Mouse (Mus musculus) midbrain, embryonic 11.5 days (tissue): ENCODE results near the gene Wdr73. TPM values are rescaled to one million over a fixed set of nuclear protein-coding genes. Genes with fewer than 3 reads are reported as not detected.

Experiments
- ATAC-seq: fragments of 200-750 bp; cut with Nextera tagmentation; 2 replicates; pipeline ENCODE4 v1.8.0; 2017; ENCODE audit warnings: moderate TSS enrichment, moderate library complexity; ENCODE audit not compliant: low FRiP score
- DNase-seq: peaks from one replicate; pipeline ENCODE4 v3.0.0; 2015; ENCODE audit warnings: low spot score; ENCODE audit errors: missing footprints
- H3K27ac ChIP-seq: fragments of 300-500 bp; sonication (generic); 2 replicates; pipeline ENCODE4 v1.5.1; 2014; ENCODE audit warnings: low read depth, low read length
- H3K27me3 ChIP-seq: fragments of 300-500 bp; sonication (generic); 2 replicates; pipeline ENCODE4 v1.6.1; 2014; ENCODE audit warnings: mild to moderate bottlenecking, low read length, moderate library complexity, mixed read lengths; ENCODE audit not compliant: control insufficient read depth, insufficient read depth
- H3K36me3 ChIP-seq: fragments of 300-500 bp; sonication (generic); 2 replicates; pipeline ENCODE4 v1.6.1; 2014; ENCODE audit warnings: mild to moderate bottlenecking, low read length, moderate library complexity, mixed read lengths; ENCODE audit not compliant: control insufficient read depth, insufficient read depth
- H3K4me1 ChIP-seq: fragments of 300-500 bp; sonication (generic); 2 replicates; pipeline ENCODE4 v1.6.1; 2014; ENCODE audit warnings: low read length; ENCODE audit not compliant: control insufficient read depth, insufficient read depth
- H3K4me2 ChIP-seq: fragments of 300-500 bp; sonication (generic); 2 replicates; pipeline ENCODE4 v1.6.1; 2014; ENCODE audit warnings: mild to moderate bottlenecking, moderate library complexity
- H3K4me3 ChIP-seq: fragments of 300-500 bp; sonication (generic); 2 replicates; pipeline ENCODE4 v1.5.1; 2014; ENCODE audit warnings: low read depth, low read length
- H3K9ac ChIP-seq: fragments of 300-500 bp; sonication (generic); 2 replicates; pipeline ENCODE4 v1.6.1; 2014; ENCODE audit warnings: low read length
- H3K9me3 ChIP-seq: fragments of 300-500 bp; sonication (generic); 2 replicates; pipeline ENCODE4 v1.6.1; 2016; ENCODE audit warnings: low read length; ENCODE audit not compliant: control insufficient read depth
- WGBS: fragments of 180-500 bp; shearing (Covaris S2); extraction: QIAGEN DNeasy Blood & Tissue Kit; methylation state at CpG from one replicate; pipeline ENCODE4 v1.1.7; 2014; 5-methylcytosine and 5-hydroxymethylcytosine counted together
- polyA plus RNA-seq: library from polyadenylated mRNA; unstranded; fragments of >200 nt; fragmentation: Nextera tagmentation; extraction: Ambion mirVana; gene quantifications from 2 replicates; pipeline ENCODE4 v1.2.1, GENCODE M21; 2014

The Wdr73 gene
- polyA plus RNA-seq, 1 experiment from 2014 or later: 36.1 TPM

DNA sequence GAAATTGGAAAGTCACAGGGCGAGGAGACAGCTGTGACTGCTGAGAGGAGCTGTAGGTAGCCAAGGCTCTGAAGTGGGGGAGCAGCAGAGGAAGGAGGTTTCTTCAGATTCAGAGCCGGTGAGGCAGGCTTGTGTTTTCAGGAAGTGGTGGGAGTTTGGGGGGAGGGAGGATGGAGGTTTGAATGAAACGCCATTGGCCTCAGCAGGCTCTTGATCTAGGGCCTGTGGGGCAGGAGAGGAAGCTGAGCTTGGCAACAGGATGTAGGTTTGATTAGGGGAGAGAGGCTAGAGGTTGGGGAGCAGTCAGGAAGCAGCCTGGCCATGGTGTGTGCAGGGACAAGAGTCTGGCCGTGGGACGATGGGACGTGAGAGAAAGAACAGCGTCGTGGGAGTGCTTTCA lies 36.2 kb downstream of the Wdr73 start:
- DNase-seq: no peak
- H3K36me3 ChIP-seq: peaks cover 11% of the 10 kb centered on the region
- WGBS: 88% methylated on average over 8 of the region's 8 CpGs
- no peaks in the 10 kb centered on the region for H3K9me3 ChIP-seq
- H3K4me3 ChIP-seq: no peak overlapping the region
- H3K9ac ChIP-seq: no peak overlapping the region
- no peak overlapping the region for H3K27ac ChIP-seq
- H3K4me2 ChIP-seq: no peak overlapping the region
- no peaks in the 10 kb centered on the region for H3K27me3 ChIP-seq
- H3K4me1 ChIP-seq: peaks cover 9% of the 10 kb centered on the region
- ATAC-seq: no peak

DNA sequence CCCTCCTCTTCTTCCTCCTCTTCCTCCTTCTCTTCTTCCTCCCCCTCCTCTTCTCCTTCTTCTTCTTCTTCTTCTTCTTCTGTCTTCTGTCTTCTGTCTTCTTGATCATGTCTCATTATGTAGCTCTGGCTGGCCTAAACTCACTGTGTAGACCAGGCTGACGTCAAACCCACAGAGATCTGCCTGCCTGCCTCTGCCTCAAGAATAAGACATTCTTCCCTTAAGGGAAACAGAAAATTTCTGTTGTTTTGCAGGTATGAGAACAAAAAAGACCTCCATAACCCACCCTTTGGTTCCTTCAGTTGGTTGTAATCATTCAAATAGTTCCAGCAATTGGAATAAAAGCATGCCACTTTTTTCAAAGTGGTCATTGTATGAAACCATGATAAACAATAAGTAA lies 36.9 kb downstream of the Wdr73 start:
- 71% methylated on average over 1 of the region's 1 CpGs for WGBS
- Histone ChIP-seq H3K27ac (no peak overlapping the region), H3K27me3 (no peaks in the 10 kb centered on the region), H3K9ac (no peak overlapping the region), H3K4me1 (peaks cover 9% of the 10 kb centered on the region), H3K36me3 (peaks cover 11% of the 10 kb centered on the region), H3K4me3 (no peak overlapping the region), H3K4me2 (no peak overlapping the region), H3K9me3 (no peaks in the 10 kb centered on the region)
- no peak for ATAC-seq
- no peak for DNase-seq

DNA sequence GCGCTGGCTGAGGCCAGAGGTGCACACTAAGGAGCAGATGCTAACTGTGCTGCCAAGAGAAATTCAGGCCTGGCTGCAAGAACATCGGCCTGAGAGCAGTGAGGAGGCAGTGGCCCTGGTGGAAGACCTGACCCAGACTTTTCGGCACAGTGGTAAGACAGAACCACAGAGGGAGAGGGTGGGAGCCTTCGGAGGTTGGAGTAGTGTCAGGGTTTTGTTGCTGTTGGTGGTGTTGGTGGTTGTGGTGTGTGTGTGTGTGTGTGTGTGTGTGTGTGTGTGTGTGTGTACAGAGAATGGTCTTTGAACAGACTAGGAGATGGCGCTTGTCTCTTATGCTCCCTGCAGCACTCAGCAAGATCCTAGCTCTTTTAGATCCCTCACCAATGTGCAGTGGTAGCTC lies 37.5 kb downstream of the Wdr73 start:
- ATAC-seq (no peak), DNase-seq (no peak)
- H3K4me1 ChIP-seq: peaks cover 9% of the 10 kb centered on the region
- no peak overlapping the region for H3K9ac ChIP-seq
- 80% methylated on average over 5 of the region's 5 CpGs for WGBS
- no peaks in the 10 kb centered on the region for H3K27me3 ChIP-seq
- peaks cover 11% of the 10 kb centered on the region for H3K36me3 ChIP-seq
- no peak overlapping the region; the same call in 1 of the 2 replicates for H3K4me2 ChIP-seq
- no peak overlapping the region for H3K27ac ChIP-seq
- no peaks in the 10 kb centered on the region for H3K9me3 ChIP-seq
- H3K4me3 ChIP-seq: no peak overlapping the region

DNA sequence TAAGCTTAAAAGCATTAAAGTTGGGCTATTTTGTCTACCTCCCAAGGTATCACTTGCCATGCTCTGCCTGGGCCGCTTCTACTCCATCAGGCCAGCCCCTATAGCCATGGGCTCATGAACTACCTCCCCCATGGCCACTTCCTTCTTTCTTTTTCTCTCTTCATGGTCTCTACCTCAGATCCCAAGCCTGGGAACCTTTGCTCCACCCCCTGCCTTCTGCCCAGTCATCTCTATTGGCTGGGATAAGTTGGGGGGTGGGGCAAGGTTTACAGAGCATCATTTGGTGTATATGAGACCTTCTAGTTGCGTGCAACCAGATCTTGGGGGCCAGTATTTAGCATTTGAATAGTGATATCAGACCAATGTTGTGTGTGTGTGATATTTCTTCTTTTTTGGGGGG lies 38.6 kb downstream of the Wdr73 start:
- Histone ChIP-seq H3K9ac (no peak overlapping the region), H3K4me3 (no peak overlapping the region), H3K36me3 (peaks cover 7% of the 10 kb centered on the region), H3K4me1 (peaks cover 9% of the 10 kb centered on the region), H3K27me3 (no peaks in the 10 kb centered on the region), H3K9me3 (no peaks in the 10 kb centered on the region), H3K4me2 (peak overlapping the region; percentile 25), H3K27ac (no peak overlapping the region)
- no peak for ATAC-seq
- no peak for DNase-seq
- WGBS: 80% methylated on average over 2 of the region's 2 CpGs

DNA sequence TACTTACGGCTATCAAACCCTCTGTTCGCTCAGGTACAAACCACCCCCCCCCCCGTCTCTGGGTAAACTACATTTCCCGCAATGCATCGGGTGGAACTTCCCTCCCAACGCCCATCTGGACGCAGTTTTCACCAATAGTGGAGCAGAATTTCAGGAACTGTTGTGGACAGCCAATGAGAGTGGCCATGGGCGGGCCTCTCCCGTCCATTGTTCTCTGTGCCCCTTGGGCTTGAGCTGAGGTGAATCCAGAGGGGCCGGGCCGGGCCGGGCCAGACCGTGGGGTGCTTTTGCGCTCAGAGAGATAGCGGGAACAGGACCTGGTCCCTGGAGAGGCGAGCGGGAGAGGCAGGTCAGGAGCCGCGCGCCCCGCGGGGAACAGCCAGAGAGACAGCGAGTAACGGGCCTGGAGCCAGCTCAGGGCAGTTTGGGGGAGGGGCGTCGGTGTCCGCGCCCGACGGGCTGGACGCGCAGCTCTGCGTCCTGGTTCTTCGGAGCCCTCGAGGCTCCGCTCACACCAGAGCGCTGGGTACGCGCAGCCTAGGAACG lies 40.3 kb downstream of the Wdr73 start, which contains the start of gene Zscan2:
Zscan2 (plus strand) TSS at position 192 of the 546 bp plus-strand sequence.
- H3K4me3 ChIP-seq: peak within 1 kb of the TSS; percentile 81
- peaks cover 9% of the 10 kb centered on the region for H3K4me1 ChIP-seq
- DNase-seq: peak; percentile 98
- WGBS: 0% methylated on average over 40 of the region's 40 CpGs
- H3K4me2 ChIP-seq: peak within 1 kb of the TSS; percentile 77
- peak within 1 kb of the TSS; percentile 73 for H3K27ac ChIP-seq
- no peaks in the 10 kb centered on the region for H3K27me3 ChIP-seq
- H3K9ac ChIP-seq: peak within 1 kb of the TSS; percentile 96
- H3K9me3 ChIP-seq: no peaks in the 10 kb centered on the region
- ATAC-seq: peak; percentile 98
- peaks cover 7% of the 10 kb centered on the region for H3K36me3 ChIP-seq

DNA sequence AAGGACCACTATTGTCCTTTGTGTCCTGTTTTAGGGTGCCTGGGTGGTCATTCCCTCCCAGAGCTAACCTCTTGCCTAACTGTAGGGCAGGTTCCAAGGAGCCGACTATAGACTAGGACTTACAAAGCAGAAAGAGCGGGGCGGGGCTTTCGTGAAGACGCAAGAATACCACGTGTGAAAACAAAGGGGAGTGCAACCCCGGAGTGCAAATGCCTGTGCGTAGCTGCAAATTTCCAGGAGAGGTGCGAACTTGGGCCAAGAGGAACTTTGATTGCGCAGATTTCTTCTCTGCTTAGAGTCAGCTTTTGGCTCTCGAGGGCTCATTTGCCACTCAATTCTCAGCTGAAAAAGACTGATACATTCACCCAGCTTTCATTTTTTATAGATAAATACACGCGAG lies 40.8 kb downstream of the Wdr73 start:
- Histone ChIP-seq H3K27me3 (no peaks in the 10 kb centered on the region), H3K4me2 (peak overlapping the region; percentile 77), H3K4me3 (peak overlapping the region; percentile 81), H3K27ac (no peak overlapping the region), H3K9ac (peak overlapping the region; percentile 69), H3K4me1 (peaks cover 9% of the 10 kb centered on the region), H3K36me3 (peaks cover 4% of the 10 kb centered on the region; the same call in 1 of the 2 replicates), H3K9me3 (no peaks in the 10 kb centered on the region)
- DNase-seq (no peak), ATAC-seq (peak; percentile 61)
- 1% methylated on average over 13 of the region's 13 CpGs for WGBS

DNA sequence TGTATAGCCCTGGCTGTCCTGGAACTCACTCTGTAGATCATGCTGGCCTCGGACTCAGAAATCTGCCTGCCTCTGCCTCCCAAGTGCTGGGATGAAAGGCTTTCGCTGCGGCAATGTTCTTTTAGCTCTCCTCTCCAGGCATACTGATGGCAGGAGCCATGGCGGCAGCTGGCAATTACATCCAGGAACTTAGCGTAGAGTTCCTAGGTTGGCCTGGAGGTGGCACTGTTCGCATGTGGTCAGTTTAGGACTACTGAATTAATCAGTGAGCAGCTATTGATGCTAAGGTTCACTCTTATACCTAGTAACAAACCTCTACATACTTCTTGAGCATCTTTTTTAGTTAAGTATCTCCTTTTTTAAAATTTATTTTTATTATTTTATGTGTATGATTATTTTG lies 43.9 kb downstream of the Wdr73 start:
- no peak overlapping the region for H3K4me3 ChIP-seq
- peaks cover 7% of the 10 kb centered on the region for H3K4me1 ChIP-seq
- no peaks in the 10 kb centered on the region for H3K9me3 ChIP-seq
- WGBS: 27% methylated on average over 6 of the region's 6 CpGs
- ATAC-seq (no peak), DNase-seq (peak; percentile 97)
- no peaks in the 10 kb centered on the region for H3K27me3 ChIP-seq
- H3K9ac ChIP-seq: no peak overlapping the region
- no peaks in the 10 kb centered on the region for H3K36me3 ChIP-seq
- H3K27ac ChIP-seq: no peak overlapping the region
- no peak overlapping the region for H3K4me2 ChIP-seq

DNA sequence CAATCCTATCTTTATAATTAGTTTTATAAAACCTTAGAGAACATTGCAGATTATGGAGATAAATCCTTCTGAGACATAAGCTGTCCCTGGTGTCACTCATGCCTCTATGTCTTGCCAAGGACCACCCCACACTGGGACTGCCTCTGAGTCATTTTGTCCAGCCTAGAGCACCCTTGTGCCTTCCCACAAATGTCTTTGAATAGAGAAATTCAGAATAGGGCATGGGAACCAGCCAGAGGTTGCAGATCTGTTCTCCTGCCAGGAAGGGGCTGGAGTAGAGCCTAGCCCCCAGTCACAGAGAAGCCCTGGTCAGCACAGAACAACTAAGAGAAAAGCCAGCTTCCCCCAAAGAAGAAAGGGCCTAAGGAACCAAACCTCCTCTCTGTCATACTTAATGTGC lies 45.8 kb downstream of the Wdr73 start:
- Histone ChIP-seq H3K9me3 (no peaks in the 10 kb centered on the region), H3K4me3 (no peak overlapping the region), H3K27ac (no peak overlapping the region), H3K4me1 (no peaks in the 10 kb centered on the region), H3K4me2 (no peak overlapping the region), H3K9ac (no peak overlapping the region), H3K27me3 (no peaks in the 10 kb centered on the region), H3K36me3 (no peaks in the 10 kb centered on the region)
- DNase-seq (no peak), ATAC-seq (no peak)

DNA sequence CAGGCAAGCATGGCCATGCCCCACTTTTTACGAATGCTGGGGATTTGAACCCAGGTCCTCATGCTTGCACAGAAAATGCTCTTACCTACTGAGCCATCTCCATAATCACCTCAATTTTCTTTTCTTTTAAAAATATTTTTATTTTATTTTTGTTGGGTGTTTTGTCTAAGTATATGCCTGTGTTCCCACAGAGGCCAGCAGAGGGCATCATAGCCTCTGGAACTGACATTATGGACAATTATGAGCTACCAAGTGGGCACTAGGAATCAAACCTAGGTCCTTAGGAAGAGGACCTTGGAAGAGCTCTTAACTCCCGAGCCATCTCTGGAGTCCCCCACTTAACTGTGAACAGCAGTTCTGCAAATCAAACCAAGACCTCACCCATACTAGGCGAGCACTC lies 47.9 kb downstream of the Wdr73 start:
- Histone ChIP-seq H3K36me3 (no peaks in the 10 kb centered on the region), H3K4me1 (no peaks in the 10 kb centered on the region), H3K4me3 (no peak overlapping the region), H3K27ac (no peak overlapping the region), H3K9ac (no peak overlapping the region), H3K9me3 (no peaks in the 10 kb centered on the region), H3K4me2 (no peak overlapping the region), H3K27me3 (no peaks in the 10 kb centered on the region)
- 93% methylated on average over 3 of the region's 3 CpGs for WGBS
- DNase-seq (no peak), ATAC-seq (no peak)
